Mouse (Mus musculus) embryo, embryonic 10.5 days (tissue): ENCODE measurements at regions not wholly inside any gene's neighbourhood (a gene's known extent, or its start where the extent isn't known, plus 50 kb on each side); places are given as distances from the start of the nearest gene placed in this dataset.

Experiments used
- DNase-seq: peaks from one replicate; pipeline ENCODE4 v3.0.0-alpha.2; 2015; ENCODE audit warnings: low spot score

DNA sequence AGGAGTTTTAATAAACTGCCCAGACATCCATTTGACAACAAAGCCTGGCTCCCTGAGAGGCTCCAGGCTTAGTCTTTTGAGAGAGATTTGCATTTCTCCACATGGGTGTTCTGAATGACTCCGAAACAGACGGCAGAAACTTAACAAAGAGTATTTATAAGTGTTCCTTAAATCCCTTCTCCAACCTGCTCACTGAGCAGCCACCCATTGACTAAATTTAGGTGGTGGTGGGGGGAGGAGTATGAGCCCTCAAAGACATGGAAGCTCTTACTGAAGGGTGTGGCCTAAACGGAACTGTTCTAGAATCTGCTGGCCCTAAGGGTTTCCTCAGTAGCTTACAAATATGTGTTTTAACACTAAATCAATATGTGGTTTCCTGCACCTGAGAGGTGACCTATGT, 158.5 kb downstream of the Dyrk2 start:
- no peak for DNase-seq

GRCm38 (mm10) chr10:118711951-118712350, 158.1 kb downstream of the Dyrk2 start:
- no peak for DNase-seq

DNA sequence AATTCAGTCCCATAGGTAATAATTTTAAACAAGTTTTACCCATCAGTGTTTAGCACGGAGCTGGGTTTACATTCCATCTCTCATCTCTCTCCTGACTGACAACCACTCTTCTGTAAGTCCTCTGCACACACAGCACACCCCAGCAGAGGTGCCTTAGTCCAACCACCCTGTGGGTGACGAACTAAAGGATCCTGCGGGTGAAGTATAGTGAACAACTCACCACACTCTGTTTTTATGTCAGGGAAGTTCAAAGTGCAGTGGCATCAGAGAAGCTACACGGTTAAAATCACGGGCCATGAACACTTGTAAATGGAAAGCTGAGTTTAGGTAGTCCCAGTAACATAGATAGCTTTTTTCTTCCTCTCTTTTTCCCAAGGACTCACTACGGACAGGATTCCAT, 157.1 kb downstream of the Dyrk2 start:
- no peak for DNase-seq

- DNase-seq: no peak
Measured at GRCm38 (mm10) chr10:118714179-118714581, 155.8 kb downstream of the Dyrk2 start.

GRCm38 (mm10) chr10:118714595-118714994, 155.4 kb downstream of the Dyrk2 start:
- DNase-seq: no peak

- DNase-seq: no peak
Measured at GRCm38 (mm10) chr10:118720630-118721029, 149.4 kb downstream of the Dyrk2 start.

DNA sequence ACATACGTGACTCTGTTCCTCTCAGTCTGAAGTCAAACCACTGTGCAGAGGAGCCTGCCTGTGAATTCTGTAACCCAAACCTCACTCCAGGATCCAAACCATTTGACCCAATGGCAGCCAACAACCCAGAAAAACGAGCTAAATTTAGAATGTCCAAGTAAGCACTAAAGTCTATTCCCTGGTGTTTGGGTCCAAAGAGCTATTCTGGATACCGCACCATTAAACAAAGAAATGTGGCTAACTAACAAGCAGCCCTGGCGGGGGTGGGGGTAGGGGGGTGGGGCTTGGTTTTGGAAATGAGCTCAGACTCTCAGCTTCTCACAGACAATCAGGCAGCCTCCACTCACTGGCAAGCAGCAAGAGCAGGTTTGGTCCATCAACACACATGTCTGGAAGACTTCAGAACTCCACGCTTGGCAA, 147.9 kb downstream of the Dyrk2 start:
- DNase-seq: no peak

GRCm38 (mm10) chr10:118722671-118723070, 147.3 kb downstream of the Dyrk2 start:
- no peak for DNase-seq

DNA sequence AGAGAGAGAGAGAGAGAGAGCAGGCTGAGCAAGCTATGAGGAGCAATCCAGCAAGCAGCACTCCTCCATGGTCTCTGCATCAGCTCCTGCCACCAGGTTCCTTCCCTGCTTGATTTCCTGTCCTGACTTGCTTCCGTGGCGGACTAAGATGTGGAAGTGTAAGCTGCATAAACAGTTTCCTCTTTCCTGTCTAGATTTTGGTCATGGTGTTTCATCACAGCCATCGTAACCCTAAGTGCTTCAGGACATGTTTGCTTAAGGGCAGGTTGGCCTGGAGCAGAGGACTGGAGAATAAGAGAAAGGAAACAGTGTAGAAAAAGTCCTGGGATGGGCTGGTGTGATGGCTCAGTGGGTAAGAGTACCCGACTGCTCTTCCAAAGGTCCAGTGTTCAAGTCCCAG, 133.9 kb downstream of the Dyrk2 start:
- DNase-seq: no peak

GRCm38 (mm10) chr10:118737064-118737463, 132.9 kb downstream of the Dyrk2 start:
- no peak for DNase-seq

DNA sequence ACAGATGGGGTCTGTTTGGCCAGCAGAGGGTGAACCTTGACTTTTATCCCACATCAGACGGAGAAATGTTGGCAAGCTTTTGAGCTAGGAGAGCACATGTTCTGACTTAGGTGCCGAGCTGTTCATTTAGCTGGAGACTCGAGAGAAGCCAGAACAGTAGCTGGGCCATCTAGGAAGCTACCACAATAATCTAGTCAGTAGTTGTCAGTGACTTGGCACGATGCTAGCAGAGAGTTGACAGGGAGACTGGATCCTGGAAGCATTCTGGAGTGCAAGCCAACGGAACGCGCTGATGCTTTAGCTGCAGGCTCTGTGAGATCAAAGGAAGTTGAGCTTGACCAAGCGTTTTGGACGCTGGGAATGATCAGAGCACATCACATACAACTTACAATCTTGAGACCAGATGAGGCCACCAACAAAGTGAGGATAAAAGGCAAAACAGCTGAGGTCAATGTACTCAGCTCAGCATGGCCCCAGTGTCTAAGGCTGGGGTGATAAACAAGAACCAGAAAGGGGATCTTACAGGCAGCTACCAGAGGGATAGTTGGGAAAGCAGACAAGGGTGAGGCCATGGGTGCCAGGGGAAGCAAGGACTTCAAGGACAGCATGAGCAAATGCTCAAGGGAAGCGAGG, 130.0 kb downstream of the Dyrk2 start:
- DNase-seq: no peak

- DNase-seq: no peak
Measured at GRCm38 (mm10) chr10:118743831-118744230, 126.2 kb downstream of the Dyrk2 start.

DNA sequence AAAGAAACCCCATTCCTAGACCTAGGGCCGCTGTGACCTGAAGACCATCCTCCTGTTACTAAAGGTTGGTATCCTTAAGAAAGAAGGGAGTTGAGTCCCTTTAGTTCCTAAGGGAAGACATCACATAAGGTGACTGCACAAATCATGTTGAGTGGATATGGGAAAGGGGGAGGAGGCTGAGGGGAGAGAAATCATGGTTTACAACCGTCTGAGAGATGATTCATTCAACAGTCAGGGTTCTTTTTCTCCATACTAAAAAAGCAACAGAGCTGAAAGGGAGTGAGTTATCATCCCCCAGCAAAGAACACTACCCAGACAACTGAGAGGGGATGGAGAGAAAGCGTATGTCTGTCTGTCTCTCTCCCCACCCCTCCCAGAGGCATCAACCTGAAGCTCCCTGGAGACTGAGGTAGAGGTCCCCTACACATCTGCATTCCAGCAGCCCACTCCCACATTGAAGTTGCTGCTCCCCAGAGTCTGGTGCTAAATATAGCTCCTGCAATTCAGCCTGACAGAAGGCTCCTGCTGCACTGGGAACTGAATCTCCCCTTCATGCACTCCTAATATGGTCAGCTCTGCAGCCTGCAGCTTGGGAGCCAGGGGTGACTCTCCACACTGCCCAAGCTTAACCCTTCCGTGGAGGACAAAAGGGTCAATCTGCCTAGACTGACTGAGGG, 123.2 kb downstream of the Dyrk2 start:
- DNase-seq: peak; percentile 53

DNA sequence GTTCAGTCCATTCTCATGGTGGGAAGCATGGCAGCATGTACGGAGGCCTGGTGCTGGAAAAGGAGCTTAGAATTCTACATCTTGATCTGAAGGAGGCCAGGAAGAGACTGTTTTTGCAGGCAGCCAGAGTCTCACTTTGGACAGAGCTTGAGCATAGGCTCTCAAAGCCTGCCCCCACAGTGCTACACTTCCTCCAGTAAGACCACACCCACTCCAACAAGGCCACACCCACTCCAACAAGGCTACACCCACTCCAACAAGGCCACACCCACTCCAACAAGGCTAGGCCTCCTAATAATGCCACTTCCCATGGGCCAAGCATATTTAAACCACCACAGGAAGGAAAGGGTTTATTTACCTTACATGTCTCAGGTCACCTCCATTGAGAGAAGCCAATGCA, 121.0 kb downstream of the Dyrk2 start:
- no peak for DNase-seq

GRCm38 (mm10) chr10:118749756-118750155, 120.3 kb downstream of the Dyrk2 start:
- DNase-seq: peak; percentile 9

DNA sequence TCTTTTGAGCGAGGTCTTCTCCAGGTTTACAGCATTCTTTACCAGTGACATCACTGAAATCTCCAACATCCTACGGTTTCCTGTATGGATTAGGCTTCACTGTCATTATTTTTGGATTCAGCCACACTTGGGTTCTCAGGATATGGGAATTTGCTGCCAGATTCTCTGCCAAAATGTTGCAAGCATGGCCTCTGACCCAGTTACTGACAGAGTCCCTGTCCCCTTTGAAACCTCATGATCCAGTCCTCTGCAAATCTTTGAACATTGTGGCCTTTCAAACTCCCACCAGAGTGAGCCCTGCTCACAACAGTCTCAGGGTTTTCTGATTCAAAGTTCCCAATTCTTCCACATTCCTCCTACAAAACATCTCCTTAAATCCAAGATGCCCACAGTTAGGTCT, 118.9 kb downstream of the Dyrk2 start:
- DNase-seq: no peak

DNA sequence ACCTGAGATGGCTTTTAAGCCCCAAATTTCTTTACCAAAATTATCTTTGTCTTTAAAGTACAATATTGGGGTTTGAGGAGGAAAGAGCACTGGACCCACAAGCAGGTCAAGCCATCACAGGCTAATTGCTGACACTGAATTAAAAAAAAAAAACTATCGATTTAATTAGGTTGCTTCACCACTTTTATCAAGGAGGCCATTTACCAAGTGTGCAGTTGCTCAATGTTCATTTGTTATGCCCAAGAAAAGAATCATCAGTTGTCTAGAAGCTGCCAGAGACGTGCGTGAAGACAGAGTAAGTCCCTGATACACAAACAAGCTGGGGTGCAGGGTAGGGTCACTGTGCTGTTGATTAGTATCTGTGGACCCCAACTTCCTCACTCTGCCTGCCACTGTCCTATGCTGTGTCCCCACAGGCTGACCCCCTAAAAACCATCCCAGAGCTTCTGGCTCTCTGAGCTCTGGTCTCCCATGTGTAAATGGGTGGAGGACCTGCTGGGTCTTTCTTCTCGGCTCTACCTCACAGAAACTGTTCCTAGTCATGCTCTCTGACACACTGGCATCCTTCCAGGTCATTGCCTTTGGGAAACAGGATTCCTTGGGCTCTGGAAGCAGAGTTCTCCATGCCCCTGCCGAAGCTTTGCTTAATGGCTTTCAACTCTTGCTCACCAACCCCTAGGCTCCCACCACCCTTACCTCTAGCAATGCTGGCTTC, 116.8 kb downstream of the Dyrk2 start:
- DNase-seq: no peak

- DNase-seq: no peak
Measured at GRCm38 (mm10) chr10:118754791-118755190, 115.2 kb downstream of the Dyrk2 start.

DNA sequence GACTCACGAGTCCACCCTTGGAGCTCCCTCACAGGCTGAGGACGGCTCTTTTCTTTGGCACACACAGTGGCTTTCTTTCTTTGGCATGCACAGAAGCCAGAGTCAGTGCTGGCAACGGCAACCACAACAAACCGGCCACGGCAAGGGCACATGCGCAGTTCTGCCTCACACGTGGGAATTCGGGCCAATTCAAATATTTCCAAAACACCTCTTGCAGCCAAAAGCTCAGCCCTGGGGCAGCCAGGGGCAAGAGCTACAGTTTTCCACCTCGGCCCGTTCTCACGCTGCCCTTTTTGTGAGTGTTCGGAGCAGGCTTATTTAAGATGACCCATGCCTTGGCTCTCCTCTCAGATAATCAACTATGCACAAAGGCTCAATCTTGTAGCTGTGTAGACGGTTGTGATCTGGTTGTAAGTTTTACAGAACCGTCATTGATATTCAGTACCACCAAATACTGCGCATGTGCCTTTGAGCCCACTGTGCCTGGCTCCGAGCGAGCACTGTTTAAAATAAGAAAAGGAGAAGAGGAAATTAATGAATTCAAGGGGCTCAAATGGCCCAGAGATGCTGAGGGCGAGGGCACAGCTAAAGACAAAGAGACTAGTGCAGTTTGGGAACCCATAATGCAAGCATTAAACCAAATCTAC, 111.1 kb downstream of the Dyrk2 start:
- DNase-seq: no peak

DNA sequence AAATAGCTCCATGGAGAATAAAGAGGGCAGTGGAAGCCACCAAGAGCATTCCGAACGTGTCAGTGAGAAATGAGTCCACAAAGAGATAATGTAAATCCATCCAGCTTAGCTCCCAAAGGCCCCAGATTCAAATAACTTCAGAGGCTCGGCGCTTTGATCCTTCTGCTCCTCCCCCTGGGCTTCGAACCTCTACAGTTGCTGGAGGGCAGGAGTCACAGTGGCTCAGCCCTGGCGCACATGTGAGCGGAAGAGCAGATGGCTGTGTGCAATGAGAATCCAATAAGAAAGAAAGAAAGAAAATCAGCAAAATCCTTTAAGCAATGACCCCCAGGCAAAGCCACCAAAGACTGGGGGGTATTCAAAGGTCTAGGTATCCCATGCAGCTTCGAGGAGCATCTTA, 109.6 kb downstream of the Dyrk2 start:
- no peak for DNase-seq

DNA sequence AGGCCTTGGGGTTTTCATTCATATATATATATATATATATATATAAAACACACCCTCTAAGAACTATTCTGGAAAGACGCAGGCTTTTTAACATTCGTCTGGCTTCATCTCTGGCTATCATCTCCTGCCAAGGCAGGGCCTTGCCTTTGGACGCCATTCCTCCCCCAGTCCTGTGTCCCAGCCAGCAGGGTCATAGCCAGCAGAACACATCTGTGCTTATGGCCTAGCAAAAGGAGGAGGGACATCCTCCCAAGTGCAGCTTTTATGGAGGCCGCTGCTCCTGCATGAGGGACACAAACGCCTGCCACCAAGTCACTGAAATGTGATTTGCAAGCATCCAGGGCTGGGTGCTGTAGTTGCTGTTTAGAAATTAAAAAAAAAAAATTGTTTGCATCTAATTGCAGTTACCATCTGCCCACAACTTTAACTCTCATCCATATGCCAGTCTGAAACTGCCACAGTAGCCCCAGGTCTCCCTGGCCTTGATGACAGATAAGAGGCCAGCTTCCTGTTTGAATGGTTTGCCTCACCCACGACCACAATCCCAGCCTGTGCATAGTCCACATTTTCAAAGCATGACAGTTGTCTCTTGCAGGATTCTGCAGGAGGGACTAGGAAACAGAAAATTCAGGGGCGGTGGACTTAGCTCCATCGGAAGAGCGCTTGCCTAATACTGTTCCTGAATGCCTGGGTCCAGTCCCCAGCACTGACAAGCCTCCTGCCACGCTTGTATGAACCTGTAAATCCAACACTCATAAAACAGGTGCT, 108.7 kb downstream of the Dyrk2 start:
- DNase-seq: no peak

- DNase-seq: no peak
Measured at GRCm38 (mm10) chr10:118765051-118765450, 105.0 kb downstream of the Dyrk2 start.
